ENCODE assay signal across 9 mouse cellular contexts in the genomic region with DNA sequence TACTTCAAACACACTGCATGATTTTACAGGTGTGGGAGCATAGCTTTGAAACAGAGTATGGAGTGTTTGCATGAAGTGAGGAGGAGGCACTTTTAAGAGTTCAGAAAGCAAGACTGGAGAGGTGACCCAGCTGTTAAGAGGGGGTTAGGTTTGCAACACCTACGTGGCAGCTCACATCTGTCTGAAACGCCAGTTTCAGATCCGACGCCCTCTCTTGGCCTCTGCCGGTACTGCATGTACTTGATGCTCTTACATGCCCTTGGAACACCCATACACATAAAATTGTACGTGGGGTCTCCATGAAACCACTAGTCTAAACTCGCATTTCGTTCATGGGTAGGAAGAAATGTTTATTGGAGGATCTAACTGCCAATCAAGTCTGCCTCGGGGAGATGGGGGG. TPM values are rescaled to one million over a fixed set of nuclear protein-coding genes. Genes with fewer than 3 reads are reported as not detected.
DNase-seq lines count a peak whose midpoint lies in the region; TF ChIP-seq lines count a peak whose summit lies in the region.
"Had no signal": no experiment of that assay in that cellular context is flagged by ENCODE, and none has a peak within 500 bp of the region (broad histone marks: within the 10 kb centered on the region; RNA-seq: fewer than 3 reads in every experiment).

No protein-coding gene starts in this region.

- no peaks in the 10 kb centered on the region for H3K27me3 ChIP-seq in thymus, adult 2 months (ENCODE audit: control insufficient read depth, insufficient read depth, low read length)
- H3K27me3 ChIP-seq: liver, embryonic 15.5 days had no signal

- 60% methylated on average over 9 of the region's 9 CpGs for WGBS in thymus, adult 2 months

- DNase-seq in gastrocnemius, adult 2 months, result no peak
- DNase-seq in gastrocnemius, adult 18-20 months (ENCODE audit: low spot score), result no peak
- DNase-seq in thymus, adult 2 months, result peak; percentile 11
- no peak for DNase-seq in thymus, adult 18-20 months
- peak; percentile 43 for DNase-seq in lung, postnatal 10 days
- no peak for DNase-seq in gastrocnemius, postnatal 4 days (ENCODE audit: low spot score in 2 of 2)
- DNase-seq in layer of hippocampus, adult 9-10 months (ENCODE audit: low spot score), result no peak
- no peak for DNase-seq in ovary, postnatal 36 days (ENCODE audit: low spot score)

- no peak for TF ChIP-seq POLR2A in thymus, adult 2 months (IDR thresholded peaks at IDR 0.05; ENCODE audit: control insufficient read depth, extremely low read depth, insufficient read depth, low read length, poor library complexity)

- H3K27ac ChIP-seq in gastrocnemius, adult 2 months, result no peak overlapping the region
- H3K27ac ChIP-seq in thymus, adult 2 months (ENCODE audit: control insufficient read depth, insufficient read depth, low read length), result no peak overlapping the region
- H3K27ac ChIP-seq: liver, embryonic 15.5 days had no signal

- H3K4me1 ChIP-seq in thymus, adult 2 months (replicated peaks; ENCODE audit: control insufficient read depth, insufficient read depth, low read length), result no peaks in the 10 kb centered on the region
- H3K4me1 ChIP-seq: liver, embryonic 15.5 days had no signal

- TF ChIP-seq CTCF in gastrocnemius, adult 2 months (IDR thresholded peaks at IDR 0.05), result peak; percentile 43
- TF ChIP-seq CTCF in thymus, adult 2 months (IDR thresholded peaks at IDR 0.05; ENCODE audit: borderline replicate concordance, control insufficient read depth, extremely low read depth, insufficient read depth, low read length, poor library complexity), result peak; percentile 43; the same call in 1 of the 2 replicates

- intact Hi-C loops in gastrocnemius, adult 2 months (cut with DNase I), result no loop called here

- no peak overlapping the region for H3K4me3 ChIP-seq in gastrocnemius, adult 2 months
- no peak overlapping the region for H3K4me3 ChIP-seq in thymus, adult 2 months (ENCODE audit: control insufficient read depth, insufficient read depth, low read length)
- H3K4me3 ChIP-seq: liver, embryonic 15.5 days had no signal

- no peaks in the 10 kb centered on the region for H3K36me3 ChIP-seq in thymus, adult 2 months (ENCODE audit: control insufficient read depth, insufficient read depth, low read length)
- H3K36me3 ChIP-seq: liver, embryonic 15.5 days had no signal

RNA-seq across cellular contexts. Expression of gene Wdr95, which starts 24.3 kb away (rescaled TPM):
- under 1 TPM in 1 of 2 experiments, not detected in 1; 0.08 TPM for total RNA-seq in gastrocnemius, adult 2 months (2021)
- total RNA-seq in gastrocnemius, adult 18-20 months (2021), result not detected
- 0.18 and 0.31 TPM in 2 replicates for polyA plus RNA-seq in thymus, adult 2 months (2012; rRNA removed)
- total RNA-seq in gastrocnemius, postnatal 4 days (2021), result under 1 TPM in 1 of 2 experiments, not detected in 1; 0.31 TPM
- polyA plus RNA-seq: liver, embryonic 15.5 days had no signal

Comparison
In these comparisons a context has a peak if more than half of its experiments do, and no peak if none do; other contexts are left out.
1. DNase-seq: peak in thymus, adult 2 months (single experiment) and lung, postnatal 10 days (single experiment); none in gastrocnemius, adult 2 months (single experiment), gastrocnemius, adult 18-20 months (single experiment), thymus, adult 18-20 months (0 of 2), gastrocnemius, postnatal 4 days (0 of 2), layer of hippocampus, adult 9-10 months (single experiment) and ovary, postnatal 36 days (single experiment).